Mouse (Mus musculus) liver, adult 2 months (tissue): Measurements from ENCODE around the gene Carnmt1.

Experiments
- CTCF ChIP-seq: fragments of 200-500 bp; IDR thresholded peaks from 2 replicates; pipeline ENCODE4 v1.5.1; 2011; ENCODE audit warnings: low read depth, low read length, control low read depth
- POLR2A ChIP-seq: fragments of 200-500 bp; IDR thresholded peaks from 2 replicates; pipeline ENCODE4 v1.6.1; 2011; ENCODE audit warnings: low read length, control low read depth; ENCODE audit not compliant: insufficient read depth; ENCODE audit errors: extremely low read depth

DNA sequence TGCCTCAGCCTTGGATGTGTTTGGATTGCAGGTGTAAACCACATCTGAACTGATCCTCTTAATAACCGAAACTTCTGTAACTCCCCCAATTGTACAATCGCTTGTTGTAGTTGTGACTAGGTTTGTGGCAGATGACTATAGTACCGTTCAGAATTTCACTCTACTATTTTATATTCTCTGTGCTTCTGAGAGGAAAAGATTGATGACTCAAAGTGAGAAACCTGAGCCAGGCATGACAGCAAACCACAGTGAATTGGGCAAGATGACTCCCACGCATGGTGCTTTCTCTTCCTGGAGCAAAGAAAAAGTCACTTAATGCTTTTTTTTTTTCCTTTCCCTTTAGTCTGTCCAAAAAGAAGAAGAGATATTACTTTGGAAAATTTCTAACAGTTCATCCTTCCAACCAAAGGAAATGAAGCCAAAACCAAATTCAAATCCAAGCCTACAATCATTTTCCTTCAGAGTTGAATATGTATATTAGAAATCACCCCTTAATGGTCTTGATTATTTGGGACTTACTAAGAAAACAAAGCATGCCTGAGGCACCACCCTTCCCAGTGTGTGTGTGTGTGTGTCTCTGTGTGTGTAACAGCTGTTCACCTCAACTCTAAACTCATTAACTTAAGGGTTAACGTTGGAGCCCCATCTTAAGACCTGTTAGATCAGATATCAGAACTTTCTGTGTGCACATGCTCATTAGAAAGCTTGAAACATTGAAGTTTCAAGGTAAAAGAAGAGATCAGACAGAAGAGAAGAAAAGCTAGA is 76.2 kb downstream of the Carnmt1 start:
- TF ChIP-seq CTCF (no peak), POLR2A (no peak)
